Mouse (Mus musculus): ENCODE measurements around the gene Trhr2.

- TF ChIP-seq POLR2A (IDR thresholded peaks at IDR 0.05; ENCODE audit: borderline replicate concordance, extremely low read depth, low read depth, low read length) (no peak), CTCF (IDR thresholded peaks at IDR 0.05; ENCODE audit: insufficient read depth, low read length) (no peak)
Measured at GRCm38 (mm10) chr8:122349357-122350297, 10.9 kb downstream of the Trhr2 start.
